Mouse (Mus musculus) urinary bladder, postnatal 4 days (tissue): ENCODE data around the gene Rpl32.

Source experiments
- DNase-seq, 2 experiments: peaks; one replicate each; pipeline ENCODE4 v3.0.0; 2021 to 2022; ENCODE audit warnings: low spot score in 2 of 2

Rpl32 gene

GRCm38 (mm10) chr6:115815041-115815440, 6.5 kb upstream of the Rpl32 start:
- no peak for DNase-seq

GRCm38 (mm10) chr6:115814104-115814503, 5.6 kb upstream of the Rpl32 start:
- DNase-seq = peak in 1 of 2 experiments; percentile 38

GRCm38 (mm10) chr6:115811606-115812005, 3.1 kb upstream of the Rpl32 start:
- DNase-seq = no peak

- DNase-seq = no peak
These were observed 405 bp downstream of the Rpl32 start for GRCm38 (mm10) chr6:115808196-115808487.

DNA sequence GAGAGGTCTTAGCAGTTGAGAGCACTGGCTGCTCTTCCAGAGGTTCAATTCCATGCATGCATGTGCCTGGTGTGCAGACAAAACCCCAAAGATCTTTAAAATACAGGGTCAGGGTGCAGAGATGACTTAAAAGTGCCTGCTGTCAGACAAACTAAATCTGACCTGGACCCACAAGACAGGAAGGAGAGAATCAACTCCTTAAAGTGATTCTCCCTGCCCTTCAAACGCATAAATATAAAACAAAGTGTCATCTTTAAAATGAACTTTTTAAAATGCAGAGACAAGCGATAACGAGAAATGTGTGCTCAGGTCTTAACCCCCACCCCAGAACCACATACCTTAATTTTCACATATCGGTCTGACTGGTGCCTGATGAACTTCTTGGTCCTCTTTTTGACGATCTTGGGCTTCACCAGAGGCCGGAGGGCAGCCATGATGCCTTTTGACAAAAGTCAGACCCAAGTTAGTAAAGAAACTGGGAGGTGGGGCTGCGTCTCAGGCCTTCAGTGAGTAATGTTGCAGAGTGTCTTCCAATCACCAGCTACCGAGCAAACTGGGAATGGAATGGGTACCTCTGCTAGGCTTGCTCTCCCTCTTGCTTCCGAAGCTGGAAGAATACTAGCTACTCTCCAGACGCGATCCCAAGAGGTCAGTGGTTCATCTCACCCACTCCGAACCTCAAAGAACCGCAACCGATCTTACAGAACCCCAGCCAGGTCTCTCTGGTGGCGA, 917 bp downstream of the Rpl32 start:
- no peak for DNase-seq

- DNase-seq = no peak
These were observed 3.9 kb downstream of the Rpl32 start for GRCm38 (mm10) chr6:115804432-115805192.

DNA sequence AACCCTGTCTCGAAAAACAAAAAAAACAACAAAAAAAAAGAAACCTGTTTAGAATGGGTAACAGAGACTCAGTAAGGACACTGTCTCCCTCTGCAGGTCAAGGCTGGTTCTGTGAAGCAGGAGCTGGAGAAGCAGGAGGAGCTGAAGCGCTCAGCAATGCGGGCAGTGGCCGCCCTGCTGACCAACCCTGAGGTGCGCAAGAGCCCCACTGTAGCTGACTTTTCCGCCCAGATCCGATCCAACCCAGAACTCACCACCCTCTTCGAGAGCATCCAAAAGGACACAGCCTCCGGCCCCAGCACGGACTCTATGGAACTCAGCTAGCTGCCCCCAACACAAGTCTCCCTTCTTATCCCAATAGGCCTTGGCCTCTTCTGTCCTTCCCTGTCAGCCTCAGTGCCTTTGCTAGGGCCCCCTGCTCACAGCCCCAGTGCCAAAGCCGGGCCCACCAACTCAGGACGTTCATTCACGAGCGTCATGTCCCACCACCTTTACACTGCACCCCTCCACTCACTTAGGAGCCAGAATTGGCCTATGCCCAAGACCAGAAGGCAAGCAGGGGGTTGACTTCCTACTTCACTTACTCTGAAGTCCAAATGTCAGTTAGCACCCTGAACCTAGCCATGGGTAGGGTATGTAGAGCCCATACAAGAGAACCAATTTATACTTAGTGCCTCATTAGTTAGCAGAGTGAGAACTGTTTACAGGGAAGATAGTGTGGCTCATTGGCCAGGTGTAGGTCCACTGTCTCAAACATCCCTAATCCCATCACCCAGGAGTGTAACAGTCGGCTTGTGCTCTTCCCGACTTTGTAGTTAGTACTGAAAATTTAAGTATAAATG, 4.8 kb downstream of the Rpl32 start:
- DNase-seq = peak; percentile 67 to 80

GRCm38 (mm10) chr6:115801811-115802210, 6.7 kb downstream of the Rpl32 start:
- DNase-seq = no peak

DNA sequence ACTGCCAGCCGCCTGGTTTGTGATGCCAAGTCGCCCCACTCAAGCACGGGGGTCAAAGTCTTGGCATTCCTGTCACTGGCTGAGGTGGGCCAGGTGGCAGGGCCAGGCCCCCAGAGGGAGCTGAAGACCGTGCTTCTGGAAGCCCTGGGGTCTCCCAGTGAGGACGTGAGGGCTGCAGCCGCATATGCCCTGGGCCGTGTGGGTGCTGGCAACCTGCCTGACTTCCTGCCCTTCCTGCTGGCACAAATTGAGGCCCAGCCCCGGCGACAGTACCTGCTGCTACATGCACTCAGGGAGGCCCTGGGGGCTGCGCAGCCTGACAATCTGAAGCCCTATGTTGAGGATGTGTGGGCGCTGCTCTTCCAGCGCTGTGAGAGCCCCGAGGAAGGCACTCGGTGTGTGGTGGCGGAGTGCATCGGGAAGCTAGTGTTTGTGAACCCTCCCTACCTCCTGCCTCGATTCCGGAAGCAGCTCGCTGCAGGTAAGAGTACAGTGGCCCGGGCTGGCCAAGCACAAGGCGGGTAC, 15.8 kb downstream of the Rpl32 start:
- no peak for DNase-seq

- no peak for DNase-seq
These were observed 16.5 kb downstream of the Rpl32 start for GRCm38 (mm10) chr6:115791842-115792686.

- DNase-seq = no peak
These were observed 17.5 kb downstream of the Rpl32 start for GRCm38 (mm10) chr6:115791016-115791415.

DNA sequence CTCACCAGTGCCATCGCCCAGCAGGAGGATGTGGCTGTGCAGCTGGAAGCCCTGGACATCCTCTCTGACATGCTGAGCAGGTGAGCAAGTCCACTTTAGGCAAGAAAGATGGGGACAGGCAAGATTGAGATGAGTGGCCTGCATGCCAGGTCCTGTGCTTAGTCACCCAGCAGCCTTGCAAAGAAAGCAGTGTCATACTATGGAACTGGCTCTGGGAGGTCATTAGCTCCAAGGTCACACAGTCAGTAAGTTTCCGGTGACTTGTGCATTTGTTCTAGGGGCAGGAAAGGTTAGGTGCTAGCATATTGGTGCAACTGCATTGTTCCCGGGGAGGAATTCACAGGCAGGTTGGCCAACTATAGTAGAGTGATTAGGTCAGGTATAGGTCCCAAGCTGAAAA, 25.8 kb downstream of the Rpl32 start:
- DNase-seq = no peak

DNA sequence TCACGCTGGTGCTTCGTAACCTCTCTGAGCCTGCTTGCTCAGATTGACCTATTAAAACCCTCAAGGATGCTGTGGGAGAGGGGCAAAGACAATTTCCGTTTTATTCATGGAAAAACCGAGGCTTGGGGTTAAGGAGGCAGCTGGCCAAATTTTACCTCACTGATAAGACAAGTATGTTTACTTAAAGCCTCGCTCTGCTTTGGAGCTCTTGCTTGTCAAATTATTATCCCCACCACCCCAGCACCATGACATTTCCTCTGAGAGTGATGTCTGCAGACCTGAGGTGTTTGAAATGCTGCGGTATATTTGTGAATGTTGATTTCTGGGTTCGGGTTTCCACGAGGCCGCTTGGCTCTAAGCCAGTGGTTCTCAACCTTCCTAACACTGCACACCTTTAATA, 32.2 kb downstream of the Rpl32 start:
- no peak for DNase-seq

GRCm38 (mm10) chr6:115775838-115776237, 32.7 kb downstream of the Rpl32 start:
- DNase-seq = no peak

- DNase-seq = peak; percentile 53 to 69
These were observed 34.0 kb downstream of the Rpl32 start, which contains the start of gene Cand2 for GRCm38 (mm10) chr6:115774501-115774921. TSS of gene Cand2 (plus strand) at chr6:115774538.

DNA sequence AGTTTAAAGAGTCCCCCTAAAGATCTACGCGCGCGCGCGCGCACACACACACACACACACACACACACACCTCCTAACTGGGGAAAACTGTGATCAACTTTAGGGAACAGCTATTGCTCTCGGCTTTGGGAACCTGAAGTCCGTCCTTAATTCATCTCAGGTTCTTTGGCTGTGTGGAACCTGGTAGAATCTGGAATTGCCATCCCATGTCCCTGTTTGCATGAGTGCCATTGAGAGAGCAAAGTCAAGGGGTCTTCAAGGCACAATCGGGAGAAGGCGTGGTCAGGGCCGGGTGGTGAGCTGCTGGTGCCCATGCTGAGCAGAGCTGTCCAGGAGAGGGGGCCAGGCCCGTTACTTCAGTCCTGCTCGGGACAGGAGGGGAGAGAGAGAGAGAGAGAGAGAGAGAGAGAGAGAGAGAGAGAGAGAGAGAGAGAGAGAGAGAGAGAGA, 34.6 kb downstream of the Rpl32 start:
- DNase-seq = peak in 1 of 2 experiments; percentile 29

DNA sequence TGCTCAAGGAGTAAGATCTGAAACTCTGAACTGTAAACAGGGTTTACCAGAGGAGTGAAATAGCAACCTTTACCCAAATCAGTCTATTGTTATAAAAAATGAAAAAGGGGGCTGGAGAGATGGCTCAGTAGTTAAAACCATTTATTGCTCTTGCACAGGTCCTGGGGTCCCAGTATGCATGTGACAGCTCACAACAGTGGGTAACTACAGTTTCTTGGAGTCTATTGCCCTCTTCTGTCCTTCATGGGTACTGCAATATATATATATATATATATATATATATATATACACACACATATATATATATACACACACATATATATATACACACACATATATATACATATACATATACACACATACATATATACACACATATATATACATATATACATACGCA, 35.9 kb downstream of the Rpl32 start:
- no peak for DNase-seq

DNA sequence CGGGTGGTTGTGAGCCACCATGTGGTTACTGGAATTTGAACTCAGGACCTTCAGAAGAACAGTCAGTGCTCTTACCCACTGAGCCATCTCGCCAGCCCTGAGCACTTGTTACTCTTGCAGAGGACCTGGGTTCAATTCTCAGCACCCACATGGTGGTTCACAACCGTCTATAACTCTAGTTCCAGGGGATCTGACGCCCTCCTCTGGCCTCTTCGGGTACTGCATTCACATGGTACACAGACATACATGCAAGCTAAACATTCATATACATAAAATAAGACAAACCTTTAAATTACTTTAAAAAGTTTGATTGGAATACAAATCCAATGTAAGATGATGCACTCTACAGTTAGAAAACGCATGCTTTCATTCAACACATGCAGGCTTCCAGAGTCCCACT, 36.3 kb downstream of the Rpl32 start:
- no peak for DNase-seq

DNA sequence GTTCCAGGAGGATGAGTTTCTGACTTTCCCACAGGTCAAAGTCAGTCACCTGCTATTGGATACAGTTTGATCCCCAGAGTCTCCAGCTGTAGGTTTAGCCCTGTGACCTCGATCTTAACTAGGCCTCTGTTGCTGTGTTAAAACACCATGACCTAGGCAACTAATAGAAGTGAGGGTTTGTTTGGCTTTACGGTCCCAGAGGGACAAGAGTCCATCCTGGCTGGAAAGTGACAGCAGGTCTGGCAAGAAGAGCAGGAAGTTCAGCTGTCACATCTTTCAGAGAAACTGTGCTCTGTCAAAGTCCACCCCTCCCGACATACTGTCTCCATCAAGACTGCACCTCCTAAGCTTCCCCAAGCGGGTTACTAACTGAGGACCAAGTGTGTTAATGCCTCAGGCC, 37.7 kb downstream of the Rpl32 start:
- DNase-seq = no peak

- no peak for DNase-seq
These were observed 38.4 kb downstream of the Rpl32 start for GRCm38 (mm10) chr6:115770059-115770670.

DNA sequence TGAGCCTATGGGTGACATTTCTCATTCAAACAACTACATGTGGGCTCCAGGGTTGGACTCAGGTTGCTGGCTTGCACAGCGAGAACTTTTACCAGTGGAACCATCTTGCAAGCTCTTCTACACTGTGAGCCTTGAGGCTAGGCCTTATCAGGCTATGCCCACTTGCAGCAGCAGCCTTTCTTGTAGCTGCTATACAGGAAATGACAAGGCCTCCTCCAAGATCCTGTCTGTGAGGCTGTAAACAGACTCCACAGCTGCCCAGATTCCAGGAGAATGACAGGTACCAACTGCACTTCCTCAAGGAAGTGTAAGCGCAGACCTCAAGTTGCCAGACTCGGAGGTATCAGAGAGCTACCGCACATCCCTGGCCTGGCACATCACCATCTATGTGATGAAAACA, 40.3 kb downstream of the Rpl32 start:
- no peak for DNase-seq
